10 mouse cellular contexts compared by ENCODE assay signal in the genomic region with DNA sequence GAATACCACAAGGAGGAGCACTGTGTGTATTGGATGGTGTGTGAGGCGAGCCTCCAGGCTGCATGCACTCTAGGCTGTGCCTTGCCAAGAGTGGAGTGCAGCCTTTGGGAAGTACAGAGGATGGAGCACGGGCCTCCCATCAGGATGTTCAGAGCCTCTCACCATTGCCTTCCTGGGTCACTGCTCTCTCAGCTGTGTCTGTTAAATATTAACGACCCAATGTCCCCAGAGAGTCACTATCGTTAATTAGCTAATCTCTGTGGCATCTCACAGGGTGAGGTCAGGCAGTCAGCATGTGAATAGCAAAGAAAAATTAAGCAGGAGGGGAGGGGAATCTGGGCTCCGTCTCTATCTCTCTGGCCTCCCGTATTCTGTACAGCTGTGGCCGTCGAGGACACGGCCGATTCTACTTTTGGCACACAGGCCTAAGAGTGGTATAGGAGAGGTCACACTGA. TPM values are rescaled to one million over a fixed set of nuclear protein-coding genes. Genes with fewer than 3 reads are reported as not detected.
DNase-seq lines count a peak whose midpoint lies in the region; ATAC-seq and TF ChIP-seq lines count a peak whose summit lies in the region.
"Had no signal": no experiment of that assay in that cellular context is flagged by ENCODE, and none has a peak within 500 bp of the region (broad histone marks: within the 10 kb centered on the region; RNA-seq: fewer than 3 reads in every experiment).

No protein-coding gene starts in this region.

- WGBS in hindbrain, embryonic 10.5 days = 52% methylated on average over 10 of the region's 10 CpGs
- 16% methylated on average over 10 of the region's 10 CpGs for WGBS in hindbrain, embryonic 16.5 days
- WGBS in hindbrain, embryonic 11.5 days = 37% methylated on average over 10 of the region's 10 CpGs
- 15% methylated on average over 10 of the region's 10 CpGs for WGBS in neural tube, embryonic 13.5 days
- 42% methylated on average over 10 of the region's 10 CpGs for WGBS in forebrain, postnatal 0 days

- peaks cover 20% of the 10 kb centered on the region for H3K4me1 ChIP-seq in hindbrain, embryonic 10.5 days (replicated peaks)
- H3K4me1 ChIP-seq in hindbrain, embryonic 16.5 days (ENCODE audit: control insufficient read depth, insufficient read depth, low read depth, low read length) = no peaks in the 10 kb centered on the region
- H3K4me1 ChIP-seq in hindbrain, embryonic 11.5 days (replicated peaks; ENCODE audit: control insufficient read depth, insufficient read depth, low read length) = no peaks in the 10 kb centered on the region
- H3K4me1 ChIP-seq in neural tube, embryonic 13.5 days (replicated peaks) = peaks cover 14% of the 10 kb centered on the region
- H3K4me1 ChIP-seq in forebrain, postnatal 0 days (ENCODE audit: insufficient read depth) = no peaks in the 10 kb centered on the region

- H3K27ac ChIP-seq in hindbrain, embryonic 10.5 days = peak overlapping the region; percentile 59
- no peak overlapping the region for H3K27ac ChIP-seq in hindbrain, embryonic 16.5 days (ENCODE audit: low read depth, low read length)
- H3K27ac ChIP-seq in hindbrain, embryonic 11.5 days (ENCODE audit: low read depth, low read length) = no peak overlapping the region
- peak overlapping the region; percentile 63; the same call in 1 of the 2 replicates for H3K27ac ChIP-seq in neural tube, embryonic 13.5 days (replicated peaks)
- no peak overlapping the region for H3K27ac ChIP-seq in forebrain, postnatal 0 days (ENCODE audit: low read depth, low read length)
- H3K27ac ChIP-seq: embryonic facial prominence, embryonic 12.5 days had no signal

- no peaks in the 10 kb centered on the region for H3K36me3 ChIP-seq in hindbrain, embryonic 10.5 days
- no peaks in the 10 kb centered on the region for H3K36me3 ChIP-seq in hindbrain, embryonic 16.5 days (ENCODE audit: control insufficient read depth, insufficient read depth, low read length)
- no peaks in the 10 kb centered on the region for H3K36me3 ChIP-seq in hindbrain, embryonic 11.5 days (ENCODE audit: control insufficient read depth, insufficient read depth, low read length)
- H3K36me3 ChIP-seq in neural tube, embryonic 13.5 days = no peaks in the 10 kb centered on the region
- H3K36me3 ChIP-seq in forebrain, postnatal 0 days (ENCODE audit: insufficient read depth) = no peaks in the 10 kb centered on the region
- H3K36me3 ChIP-seq: embryonic facial prominence, embryonic 12.5 days had no signal

- intact Hi-C loops in gastrocnemius, postnatal 14 days (cut with DNase I; ENCODE audit: low total_unique reads) = no loop called here

- DNase-seq in hindbrain, embryonic 10.5 days (ENCODE audit: low spot score) = peak; percentile 13
- peak; percentile 44 for DNase-seq in hindbrain, embryonic 11.5 days (ENCODE audit: low spot score)
- DNase-seq in kidney, postnatal 14 days = peak; percentile 77
- DNase-seq in thymus, postnatal 10 days (ENCODE audit: low spot score in 2 of 2) = no peak
- DNase-seq in gastrocnemius, postnatal 14 days = no peak
- DNase-seq in forebrain, postnatal 0 days = no peak
- DNase-seq: heart, adult 18-20 months had no signal

- H3K4me3 ChIP-seq in hindbrain, embryonic 10.5 days = no peak overlapping the region
- no peak overlapping the region for H3K4me3 ChIP-seq in hindbrain, embryonic 16.5 days (ENCODE audit: low read length)
- no peak overlapping the region for H3K4me3 ChIP-seq in hindbrain, embryonic 11.5 days (ENCODE audit: low read depth, low read length)
- H3K4me3 ChIP-seq in neural tube, embryonic 13.5 days = no peak overlapping the region
- H3K4me3 ChIP-seq in forebrain, postnatal 0 days (ENCODE audit: low read depth, low read length) = no peak overlapping the region
- H3K4me3 ChIP-seq: embryonic facial prominence, embryonic 12.5 days had no signal

- no peak; the same call in 1 of the 2 replicates for ATAC-seq in hindbrain, embryonic 16.5 days
- ATAC-seq in hindbrain, embryonic 11.5 days (ENCODE audit: low FRiP score) = peak; percentile 80
- peak; percentile 85 for ATAC-seq in neural tube, embryonic 13.5 days (ENCODE audit: low read depth)
- ATAC-seq in forebrain, postnatal 0 days = no peak

- no peak overlapping the region for H3K4me2 ChIP-seq in hindbrain, embryonic 16.5 days (ENCODE audit: low read length)
- H3K4me2 ChIP-seq in hindbrain, embryonic 11.5 days (replicated peaks; ENCODE audit: low read depth, low read length) = no peak overlapping the region
- H3K4me2 ChIP-seq in neural tube, embryonic 13.5 days = no peak overlapping the region
- H3K4me2 ChIP-seq in forebrain, postnatal 0 days (ENCODE audit: low read depth) = no peak overlapping the region
- H3K4me2 ChIP-seq: embryonic facial prominence, embryonic 12.5 days had no signal

- no peak for TF ChIP-seq CTCF in forebrain, postnatal 0 days (IDR thresholded peaks at IDR 0.05; ENCODE audit: low read depth)

- no peak overlapping the region for H3K9ac ChIP-seq in hindbrain, embryonic 16.5 days (ENCODE audit: low read depth, low read length)
- no peak overlapping the region for H3K9ac ChIP-seq in hindbrain, embryonic 11.5 days (ENCODE audit: low read depth, low read length)
- no peak overlapping the region for H3K9ac ChIP-seq in neural tube, embryonic 13.5 days
- H3K9ac ChIP-seq in forebrain, postnatal 0 days = no peak overlapping the region
- H3K9ac ChIP-seq: embryonic facial prominence, embryonic 12.5 days had no signal

- H3K27me3 ChIP-seq in hindbrain, embryonic 10.5 days (ENCODE audit: insufficient read depth, poor library complexity, severe bottlenecking) = no peaks in the 10 kb centered on the region
- H3K27me3 ChIP-seq in hindbrain, embryonic 16.5 days (replicated peaks; ENCODE audit: control insufficient read depth, insufficient read depth, low read length) = no peaks in the 10 kb centered on the region
- H3K27me3 ChIP-seq in hindbrain, embryonic 11.5 days (ENCODE audit: control insufficient read depth, insufficient read depth, low read length) = no peaks in the 10 kb centered on the region
- H3K27me3 ChIP-seq in neural tube, embryonic 13.5 days = no peaks in the 10 kb centered on the region
- no peaks in the 10 kb centered on the region for H3K27me3 ChIP-seq in forebrain, postnatal 0 days (ENCODE audit: insufficient read depth, low read length)
- H3K27me3 ChIP-seq: embryonic facial prominence, embryonic 12.5 days had no signal

- no peaks in the 10 kb centered on the region for H3K9me3 ChIP-seq in hindbrain, embryonic 10.5 days
- no peaks in the 10 kb centered on the region for H3K9me3 ChIP-seq in hindbrain, embryonic 16.5 days (ENCODE audit: control insufficient read depth, low read length)
- H3K9me3 ChIP-seq in hindbrain, embryonic 11.5 days (ENCODE audit: control insufficient read depth, low read length) = no peaks in the 10 kb centered on the region
- H3K9me3 ChIP-seq in neural tube, embryonic 13.5 days = no peaks in the 10 kb centered on the region
- no peaks in the 10 kb centered on the region for H3K9me3 ChIP-seq in forebrain, postnatal 0 days (ENCODE audit: low read length)
- H3K9me3 ChIP-seq: embryonic facial prominence, embryonic 12.5 days had no signal

RNA-seq across cellular contexts. Expression of gene Pex26, which starts 17.3 kb away (rescaled TPM):
- 9.2 and 10.1 TPM in 2 replicates for polyA plus RNA-seq in hindbrain, embryonic 10.5 days (2016; fragmentation: Nextera tagmentation; extraction: Ambion mirVana)
- 13.5 and 15.6 TPM in 2 replicates for polyA plus RNA-seq in hindbrain, embryonic 16.5 days (2015; fragmentation: Nextera tagmentation; extraction: Ambion mirVana)
- 5.7 and 6.4 TPM in 2 replicates for polyA plus RNA-seq in hindbrain, embryonic 11.5 days (2014; fragmentation: Nextera tagmentation; extraction: Ambion mirVana)
- 12.3 and 13.5 TPM in 2 replicates for polyA plus RNA-seq in neural tube, embryonic 13.5 days (2015; fragmentation: Nextera tagmentation; extraction: Ambion mirVana)
- 1 to 10 TPM; 2.7 to 3.5 TPM for total RNA-seq in gastrocnemius, postnatal 14 days (2021)
- total RNA-seq in forebrain, postnatal 0 days (2014; rRNA removed) = 25.9 and 31.0 TPM in 2 replicates
- 11.1 and 12.3 TPM in 2 replicates for polyA plus RNA-seq in forebrain, postnatal 0 days (2015; fragmentation: Nextera tagmentation; extraction: Ambion mirVana)

RNA-seq across cellular contexts. Expression of gene Mical3, which starts 35.3 kb away (rescaled TPM):
- 10.3 and 11.8 TPM in 2 replicates for polyA plus RNA-seq in hindbrain, embryonic 10.5 days (2016; fragmentation: Nextera tagmentation; extraction: Ambion mirVana)
- polyA plus RNA-seq in hindbrain, embryonic 16.5 days (2015; fragmentation: Nextera tagmentation; extraction: Ambion mirVana) = 31.4 and 32.9 TPM in 2 replicates
- 17.1 and 27.4 TPM in 2 replicates for polyA plus RNA-seq in hindbrain, embryonic 11.5 days (2014; fragmentation: Nextera tagmentation; extraction: Ambion mirVana)
- 28.1 TPM in 2 replicates for polyA plus RNA-seq in neural tube, embryonic 13.5 days (2015; fragmentation: Nextera tagmentation; extraction: Ambion mirVana)
- 10 to 100 TPM; 45.6 to 53.0 TPM for total RNA-seq in gastrocnemius, postnatal 14 days (2021)
- total RNA-seq in forebrain, postnatal 0 days (2014; rRNA removed) = 59.3 and 78.7 TPM in 2 replicates
- 9.3 and 17.5 TPM in 2 replicates for polyA plus RNA-seq in forebrain, postnatal 0 days (2015; fragmentation: Nextera tagmentation; extraction: Ambion mirVana)

RNA-seq across cellular contexts. Expression of gene Tuba8, which starts 44.4 kb away (rescaled TPM):
- polyA plus RNA-seq in hindbrain, embryonic 10.5 days (2016; fragmentation: Nextera tagmentation; extraction: Ambion mirVana) = 0.30 and 0.41 TPM in 2 replicates
- 1.0 and 1.8 TPM in 2 replicates for polyA plus RNA-seq in hindbrain, embryonic 16.5 days (2015; fragmentation: Nextera tagmentation; extraction: Ambion mirVana)
- polyA plus RNA-seq in hindbrain, embryonic 11.5 days (2014; fragmentation: Nextera tagmentation; extraction: Ambion mirVana) = 0.54 and 0.60 TPM in 2 replicates
- polyA plus RNA-seq in neural tube, embryonic 13.5 days (2015; fragmentation: Nextera tagmentation; extraction: Ambion mirVana) = 0.21 and 0.25 TPM in 2 replicates
- 100 to 1,000 TPM; 149 to 227 TPM for total RNA-seq in gastrocnemius, postnatal 14 days (2021)
- 0.31 and 0.86 TPM in 2 replicates for total RNA-seq in forebrain, postnatal 0 days (2014; rRNA removed)
- 1.1 and 1.2 TPM in 2 replicates for polyA plus RNA-seq in forebrain, postnatal 0 days (2015; fragmentation: Nextera tagmentation; extraction: Ambion mirVana)

Comparison
In these comparisons a context has a peak if more than half of its experiments do, and no peak if none do; other contexts are left out.
1. H3K27ac ChIP-seq: peak in hindbrain, embryonic 10.5 days (single experiment) and neural tube, embryonic 13.5 days (single experiment); none in hindbrain, embryonic 16.5 days (single experiment), hindbrain, embryonic 11.5 days (single experiment) and forebrain, postnatal 0 days (single experiment).
2. ATAC-seq: peak in hindbrain, embryonic 11.5 days (single experiment) and neural tube, embryonic 13.5 days (single experiment); none in hindbrain, embryonic 16.5 days (single experiment) and forebrain, postnatal 0 days (single experiment).
3. DNase-seq: peak in hindbrain, embryonic 10.5 days (single experiment), hindbrain, embryonic 11.5 days (single experiment) and kidney, postnatal 14 days (single experiment); none in thymus, postnatal 10 days (0 of 2), gastrocnemius, postnatal 14 days (single experiment) and forebrain, postnatal 0 days (single experiment).